Mouse (Mus musculus) frontal cortex, postnatal 36 days (tissue): ENCODE measurements at regions not wholly inside any gene's neighbourhood (a gene's known extent, or its start where the extent isn't known, plus 50 kb on each side); places are given as distances from the start of the nearest gene placed in this dataset.
A peak's percentile ranks its signal among the peaks of the same experiment; 100 is the strongest.

ENCODE experiments used
- DNase-seq, 2 experiments: peaks; one replicate each; pipeline ENCODE4 v3.0.0; 2022; ENCODE audit warnings: low spot score in 2 of 2

DNA sequence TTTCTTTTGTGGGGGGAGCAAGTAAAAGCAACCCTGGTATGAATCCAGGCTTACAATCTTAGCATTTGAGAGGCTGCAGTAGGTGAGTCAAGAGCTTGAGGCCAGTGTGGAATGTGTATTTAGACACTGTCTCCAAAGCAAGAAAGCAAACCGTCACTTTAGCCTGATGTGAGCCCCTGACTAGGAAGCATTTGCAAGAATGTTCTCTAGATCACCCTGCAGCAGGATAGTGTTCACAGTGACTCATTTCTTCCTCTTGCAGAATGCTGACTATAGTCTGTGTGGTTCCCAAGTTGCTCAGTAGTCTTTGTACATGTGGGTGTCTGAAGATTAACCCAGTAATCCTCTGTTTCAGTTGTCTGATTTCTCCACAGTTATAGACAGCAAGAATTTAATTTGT lies 88.7 kb upstream of the Nectin3 start:
- peak in 1 of 2 experiments; percentile 18 for DNase-seq

GRCm38 (mm10) chr16:46584502-46584901 lies 86.2 kb upstream of the Nectin3 start:
- DNase-seq = no peak

GRCm38 (mm10) chr16:46581115-46581514 lies 82.8 kb upstream of the Nectin3 start:
- DNase-seq = peak; percentile 43 to 86

GRCm38 (mm10) chr16:46574221-46574620 lies 75.9 kb upstream of the Nectin3 start:
- peak in 1 of 2 experiments; percentile 23 for DNase-seq

GRCm38 (mm10) chr16:46567446-46567845 lies 69.1 kb upstream of the Nectin3 start:
- DNase-seq = no peak

DNA sequence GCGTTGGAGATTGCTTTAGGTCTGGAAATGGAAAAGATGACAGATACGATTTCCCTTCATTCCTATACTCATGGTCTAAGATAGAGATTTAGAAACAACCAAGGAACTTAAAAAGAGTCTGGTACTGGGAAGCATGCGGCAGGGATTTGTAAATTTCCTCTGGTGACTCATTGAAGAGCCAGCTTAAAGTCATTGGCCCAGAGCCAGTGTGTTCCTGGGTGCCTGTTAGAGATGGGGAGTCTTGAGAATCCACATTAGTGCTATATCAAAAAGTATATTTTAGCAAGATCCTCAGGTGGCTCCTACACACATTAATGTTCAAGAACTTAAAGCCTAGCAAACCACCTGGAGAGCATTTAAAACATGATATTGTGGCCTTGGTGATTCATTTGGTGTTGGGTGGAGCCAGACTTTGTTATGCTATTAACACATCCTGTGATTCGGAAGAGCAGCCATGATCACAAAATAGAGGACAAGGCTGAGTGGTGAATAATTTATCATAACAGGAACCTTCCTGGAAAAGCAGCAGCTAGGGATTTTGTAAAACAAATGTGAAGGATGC lies 67.8 kb upstream of the Nectin3 start:
- no peak for DNase-seq

DNA sequence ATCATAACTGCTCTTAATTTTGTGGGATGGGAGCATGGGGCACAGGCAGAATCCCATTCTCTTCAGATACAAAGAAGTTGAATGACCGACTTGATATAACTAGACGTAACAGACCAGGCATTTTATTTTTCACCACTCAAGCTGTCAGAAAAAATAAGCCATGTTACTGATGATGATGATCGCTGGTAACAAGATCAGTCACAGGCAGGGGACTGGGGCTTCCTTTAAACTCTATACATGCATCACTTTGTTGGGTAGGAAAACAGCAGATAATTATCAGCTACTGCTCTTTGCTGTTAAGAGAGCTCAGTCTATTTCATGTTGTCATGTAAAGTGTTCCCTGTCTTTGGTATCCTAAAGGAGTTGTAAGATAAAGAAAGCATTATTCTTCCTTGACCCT lies 59.0 kb upstream of the Nectin3 start:
- no peak for DNase-seq

GRCm38 (mm10) chr16:46548207-46548606 lies 49.9 kb upstream of the Nectin3 start:
- no peak for DNase-seq
